Mouse (Mus musculus) mature B cell (primary cell): Measurements from ENCODE around the gene Usp29.

ENCODE experiments used
- in situ Hi-C: fragments of 300-500 bp; cut with MboI; formaldehyde crosslinking; loops from 2 replicates; pipeline ENCODE4 v1.14.3; 2019

The Usp29 gene

DNA sequence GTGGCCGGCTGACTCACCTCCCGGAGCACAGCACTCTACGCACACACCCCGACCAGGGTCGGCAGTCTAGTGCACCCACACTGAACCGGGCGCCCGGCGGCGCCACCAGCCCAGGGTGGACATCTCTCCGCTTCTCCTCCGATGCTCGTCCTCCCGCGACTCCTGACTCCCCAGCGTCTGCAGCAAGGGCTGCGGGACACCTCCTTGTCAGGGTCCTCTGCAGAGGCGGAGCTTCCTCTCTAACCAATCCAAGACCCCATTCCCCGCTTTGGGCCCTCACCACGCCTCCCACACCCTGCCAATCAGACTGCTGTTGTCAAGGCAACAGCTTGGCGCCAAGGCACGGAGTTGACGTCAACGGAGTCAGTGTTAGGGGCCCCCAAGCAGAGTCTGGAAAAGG lies at the start of gene Usp29, which contains the start of gene Peg3:
Gene Usp29, plus strand, starts transcription at position 338 of the 400 bp plus-strand sequence.
Gene Peg3, minus strand, starts transcription at position 191 of the 400 bp plus-strand sequence.
- in situ Hi-C loops = no loop called here

- in situ Hi-C loops = no loop called here
Observed at GRCm38 (mm10) chr7:6685511-6685910, 44.9 kb upstream of the Usp29 start.

- in situ Hi-C loops = no loop called here
Observed at GRCm38 (mm10) chr7:6696241-6697045, 33.9 kb upstream of the Usp29 start, which contains the start of gene Zim1. TSS of gene Zim1 (minus strand) at chr7:6696450.

GRCm38 (mm10) chr7:6699230-6699629 lies 31.1 kb upstream of the Usp29 start:
- in situ Hi-C loops = no loop called here

DNA sequence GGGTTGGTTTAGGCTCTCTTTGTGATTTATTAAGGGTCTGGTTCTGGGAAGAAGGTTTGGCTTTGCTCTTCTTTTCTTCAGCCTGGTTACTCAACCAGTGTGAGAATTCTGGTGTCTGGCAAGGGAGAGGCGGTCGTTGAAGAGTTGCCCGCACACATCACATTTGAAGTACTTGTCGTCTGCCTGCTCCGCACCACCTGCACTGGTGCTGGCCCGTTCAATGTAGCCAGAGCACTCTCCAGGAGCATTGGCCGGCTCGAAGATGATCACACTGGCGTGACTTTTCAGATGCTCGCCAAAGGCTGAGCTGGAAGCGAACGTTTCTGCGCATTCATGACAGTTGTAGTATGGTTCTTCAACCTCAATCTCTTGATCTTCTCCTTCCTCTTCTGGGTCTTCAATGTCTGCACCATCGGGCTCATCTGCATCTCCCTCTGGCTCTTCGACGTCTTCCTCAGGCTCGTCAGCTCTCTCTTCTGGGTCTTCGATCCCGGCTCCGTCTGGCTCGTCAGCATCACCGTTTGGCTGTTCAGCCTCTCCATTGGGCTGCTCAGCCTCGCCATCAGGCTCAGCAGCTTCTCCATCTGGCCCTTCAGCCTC lies 22.9 kb upstream of the Usp29 start:
- in situ Hi-C loops = no loop called here

GRCm38 (mm10) chr7:6708451-6709180 lies 21.8 kb upstream of the Usp29 start:
- in situ Hi-C loops = no loop called here

DNA sequence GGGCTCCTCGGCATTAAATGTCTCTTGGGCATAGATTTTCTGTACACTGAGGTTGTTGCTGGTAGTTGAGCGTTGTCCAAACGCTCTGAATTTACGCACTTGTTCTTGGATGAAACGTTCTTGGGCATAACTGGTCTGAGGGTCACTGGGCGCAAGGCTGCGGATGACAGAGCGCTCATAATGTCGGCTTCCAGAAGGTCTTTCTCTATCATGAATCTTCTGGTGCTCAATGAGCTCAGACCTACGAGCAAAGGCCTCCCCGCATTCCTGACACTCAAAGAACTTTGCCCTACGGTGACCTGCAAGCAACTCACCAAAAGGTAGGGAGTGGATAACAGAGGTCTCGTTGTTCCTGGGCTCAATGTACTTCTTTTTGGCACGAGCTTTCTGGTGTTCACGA lies 21.0 kb upstream of the Usp29 start:
- in situ Hi-C loops = no loop called here

GRCm38 (mm10) chr7:6727351-6728121 lies 2.8 kb upstream of the Usp29 start:
- in situ Hi-C loops = no loop called here

DNA sequence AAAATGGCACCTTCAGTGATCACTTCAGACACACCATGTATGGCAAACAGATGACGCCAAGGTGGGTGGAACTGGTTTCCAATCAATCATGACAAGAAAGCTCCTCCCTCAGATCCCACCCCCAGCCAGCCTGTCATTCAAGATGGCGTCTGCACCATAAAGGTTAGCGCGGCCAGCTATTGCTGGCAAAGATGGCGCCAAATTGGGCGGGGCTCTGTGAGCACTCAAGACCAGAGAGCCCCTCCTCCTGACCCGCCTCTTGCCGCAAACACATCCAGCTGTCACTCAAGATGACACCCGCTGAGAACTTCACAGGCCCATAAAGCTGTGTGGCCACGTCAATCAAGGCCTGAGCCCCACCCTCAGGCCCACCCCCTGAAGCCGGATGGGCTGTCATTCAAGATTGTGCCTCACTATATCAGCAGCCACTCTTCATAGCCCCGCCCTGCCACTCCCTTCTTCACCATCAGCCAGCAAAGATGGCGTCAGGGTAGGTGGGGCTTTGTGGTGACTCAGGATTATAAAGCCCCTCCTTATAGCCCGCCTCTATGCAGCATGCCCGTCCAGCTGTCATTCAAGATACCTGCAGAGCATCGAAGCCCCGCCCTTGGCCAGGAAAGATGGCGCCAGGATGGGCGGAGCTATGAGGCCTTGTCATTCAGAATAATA lies 2.0 kb upstream of the Usp29 start:
- in situ Hi-C loops = no loop called here

DNA sequence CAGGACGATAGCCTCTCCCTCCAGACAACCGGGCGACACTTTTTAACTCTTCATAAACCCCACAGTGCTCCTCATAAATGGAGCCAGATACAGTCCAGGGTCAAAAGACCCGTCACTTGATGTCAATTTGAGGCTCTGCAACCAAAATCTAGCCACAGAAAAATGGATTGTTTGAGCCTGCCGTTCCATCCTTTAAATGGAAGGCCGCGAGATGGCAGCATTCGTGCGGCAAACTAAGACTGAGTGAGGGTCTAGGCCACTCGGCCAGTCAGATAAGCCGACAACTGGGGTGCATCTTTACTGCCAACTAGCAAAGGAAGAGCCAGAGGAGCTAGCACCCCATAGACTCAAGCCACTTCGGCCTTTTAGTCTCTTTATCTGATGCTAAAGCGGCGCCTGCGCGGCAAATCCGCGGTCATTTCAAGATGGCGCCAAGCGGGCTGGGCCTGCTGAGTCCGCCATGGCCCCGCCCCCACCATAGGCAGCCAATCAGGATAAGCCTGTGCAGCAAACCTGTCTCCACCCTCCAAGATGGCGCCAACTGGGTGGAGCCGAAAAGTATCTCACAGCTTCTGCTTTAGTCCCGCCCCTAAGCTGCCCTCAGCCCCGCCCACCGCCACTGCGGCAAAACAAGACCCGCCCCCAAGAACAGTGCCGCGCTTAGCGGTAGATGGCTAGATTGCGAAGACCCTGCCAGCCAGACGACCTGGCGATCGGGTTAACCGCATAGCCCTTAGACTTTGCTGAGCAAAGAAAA lies 1.1 kb upstream of the Usp29 start:
- in situ Hi-C loops = no loop called here

DNA sequence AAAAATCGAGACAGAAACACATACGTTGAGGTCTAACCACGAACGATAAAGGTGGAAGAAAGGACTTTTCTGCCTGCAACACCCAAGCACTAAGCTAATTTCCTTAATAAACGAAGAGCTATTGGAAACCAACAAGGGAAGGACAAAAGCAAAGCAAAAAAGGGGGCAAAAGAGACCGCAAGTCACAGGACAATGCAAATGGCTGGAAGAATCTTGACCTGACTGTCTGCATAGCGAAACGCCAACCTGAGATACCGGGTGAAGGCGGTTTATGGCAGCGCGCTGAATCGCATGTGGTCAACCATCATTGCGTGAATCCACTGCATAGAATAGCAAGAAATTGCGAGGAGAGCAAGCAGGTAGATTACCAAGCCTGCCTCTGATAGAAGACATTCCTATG lies 423 bp downstream of the Usp29 start:
- in situ Hi-C loops = no loop called here

DNA sequence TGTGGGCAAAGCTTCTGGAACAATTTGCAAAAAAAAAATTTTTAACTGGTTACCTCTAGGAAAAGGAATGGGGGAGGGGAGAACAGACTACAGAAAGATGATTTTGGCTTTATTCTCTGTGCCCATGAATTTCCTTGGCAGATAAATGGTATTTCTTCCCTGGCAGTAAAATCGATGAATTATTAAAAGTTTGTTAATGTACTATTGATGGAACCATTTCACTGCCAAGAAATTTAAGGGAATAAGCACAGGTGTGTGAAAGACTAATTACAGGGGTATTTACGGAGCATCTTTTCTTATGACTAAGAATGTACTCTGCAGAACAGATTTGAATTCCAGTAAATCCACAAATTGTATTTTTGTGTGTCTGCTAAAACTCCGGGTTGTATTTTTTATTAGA lies 995 bp downstream of the Usp29 start:
- in situ Hi-C loops = no loop called here

DNA sequence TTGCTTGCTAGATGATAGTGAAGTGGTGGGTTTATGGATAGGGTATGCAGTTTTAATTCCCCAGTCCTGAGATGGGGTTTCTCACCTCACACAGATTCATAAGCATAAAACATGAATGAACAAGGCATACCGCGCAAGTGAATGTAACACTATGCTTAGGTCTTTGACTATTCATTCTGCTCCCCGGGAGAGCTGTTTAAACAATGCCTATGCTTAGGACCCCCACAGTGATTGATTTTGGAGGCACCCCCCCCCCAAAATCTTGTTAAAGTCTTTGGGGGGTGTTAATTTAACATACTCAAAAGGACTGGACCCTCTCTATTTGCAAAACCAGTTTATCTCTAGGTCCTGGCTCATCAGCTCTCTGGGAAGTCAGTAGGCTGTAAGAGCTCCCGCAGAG lies 1.6 kb downstream of the Usp29 start:
- in situ Hi-C loops = no loop called here

DNA sequence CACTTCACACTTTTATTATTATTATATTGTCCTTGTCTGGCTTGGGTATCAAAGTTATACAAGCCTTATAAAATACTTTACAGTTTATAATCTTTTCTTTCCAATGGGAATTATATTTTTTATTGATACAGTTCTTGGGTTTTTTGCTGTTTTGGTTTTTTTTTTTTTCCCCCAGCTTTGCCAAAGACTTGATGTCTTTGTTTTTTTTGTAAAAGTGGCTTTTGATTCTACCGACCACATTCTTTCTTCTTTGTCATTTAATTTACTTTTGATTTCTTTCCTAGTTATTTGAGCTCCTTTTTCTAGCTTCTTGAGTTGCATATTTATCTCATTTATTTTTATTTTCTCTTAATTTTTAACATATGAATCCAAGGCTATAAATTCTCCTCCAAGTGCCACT lies 5.7 kb downstream of the Usp29 start:
- in situ Hi-C loops = no loop called here

DNA sequence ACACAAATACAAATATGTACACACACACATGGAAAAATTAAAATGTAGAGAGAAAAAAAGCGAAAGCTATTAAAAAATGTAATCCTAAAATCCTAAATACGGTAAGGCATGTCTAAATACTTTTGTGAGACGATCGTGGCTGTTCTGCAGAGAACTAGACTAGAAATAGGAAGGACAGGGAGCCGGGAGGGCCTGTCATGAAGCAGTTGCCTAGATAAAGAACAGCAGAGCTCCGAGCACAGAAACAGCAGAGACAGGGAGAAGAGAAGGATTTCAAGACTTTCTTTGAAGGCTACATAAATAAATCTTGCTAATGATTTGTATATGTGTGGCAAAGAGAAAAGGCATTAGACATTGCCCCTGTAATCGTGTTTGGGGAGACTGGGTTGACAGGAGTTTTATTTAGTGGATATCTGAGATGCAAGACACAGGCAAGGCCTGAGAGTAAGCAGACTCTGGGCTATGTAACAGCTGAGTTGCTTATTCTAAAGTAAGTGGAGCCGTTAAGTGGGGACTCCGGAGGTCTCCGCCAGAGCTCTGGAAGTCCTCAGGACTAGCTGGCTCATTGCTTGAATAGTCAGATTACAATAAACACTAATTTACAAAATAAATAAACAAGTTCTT lies 14.0 kb downstream of the Usp29 start:
- in situ Hi-C loops = no loop called here

GRCm38 (mm10) chr7:6749196-6749595 lies 18.8 kb downstream of the Usp29 start:
- in situ Hi-C loops = no loop called here

GRCm38 (mm10) chr7:6753440-6753839 lies 23.1 kb downstream of the Usp29 start:
- in situ Hi-C loops = no loop called here

DNA sequence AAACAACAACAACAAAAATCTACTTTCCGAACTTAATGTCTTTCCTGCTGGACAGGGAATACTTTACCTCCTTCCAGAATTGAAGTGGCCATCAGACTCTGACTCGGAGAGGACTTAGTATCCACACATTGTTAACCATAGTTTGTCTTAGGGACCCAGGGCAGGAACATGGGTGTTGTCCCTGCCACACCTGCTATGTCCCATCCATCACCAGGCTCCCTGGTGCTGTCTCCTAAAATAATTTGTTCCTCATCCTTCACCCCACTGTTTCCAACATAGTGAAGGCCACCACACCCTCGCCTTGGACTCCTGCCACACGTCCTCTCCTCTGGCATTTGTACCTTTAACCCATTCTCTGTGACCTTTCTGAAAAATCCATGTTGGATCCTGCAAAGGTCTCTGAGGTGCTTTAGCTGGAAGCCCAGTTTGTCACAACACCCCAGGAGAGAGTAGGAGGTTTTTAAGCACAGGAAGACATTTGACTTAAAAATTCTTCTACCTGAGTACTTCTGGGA lies 26.5 kb downstream of the Usp29 start:
- in situ Hi-C loops = no loop called here

DNA sequence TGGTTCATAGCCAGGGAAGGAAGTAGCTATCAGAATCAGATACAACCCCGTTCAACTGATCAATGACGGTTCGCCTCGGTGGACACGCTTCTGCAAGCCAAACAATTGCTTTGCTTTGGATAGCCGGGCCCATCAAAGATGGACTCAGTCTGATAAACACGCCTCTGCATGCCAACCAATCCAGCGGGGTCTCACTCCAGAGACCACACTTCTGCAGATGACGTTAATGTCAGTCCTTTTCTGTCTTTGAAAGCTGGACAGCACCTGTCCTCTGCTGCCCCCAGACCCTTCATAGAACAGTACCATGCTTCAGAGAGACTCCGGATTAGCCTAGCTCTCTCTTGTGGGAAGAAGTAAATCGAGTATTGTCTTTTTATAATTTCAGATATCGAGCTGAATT lies 29.3 kb downstream of the Usp29 start:
- in situ Hi-C loops = no loop called here

- in situ Hi-C loops = no loop called here
Observed at GRCm38 (mm10) chr7:6760170-6760569, 29.8 kb downstream of the Usp29 start.
